In genomic region chrY:90740013-90740561, GRCm38 (mm10) we compare ENCODE assay signal across 8 mouse cellular contexts. TPM values are rescaled to one million over a fixed set of nuclear protein-coding genes. Genes with fewer than 3 reads are reported as not detected.
DNase-seq lines count a peak whose midpoint lies in the region; ATAC-seq and TF ChIP-seq lines count a peak whose summit lies in the region.
"Had no signal": no experiment of that assay in that cellular context is flagged by ENCODE, and none has a peak within 500 bp of the region (broad histone marks: within the 10 kb centered on the region; RNA-seq: fewer than 3 reads in every experiment).

No protein-coding gene starts in this region.

- no peak overlapping the region for H3K4me2 ChIP-seq in midbrain, embryonic 15.5 days
- H3K4me2 ChIP-seq in liver, embryonic 14.5 days (ENCODE audit: low read depth) = no peak overlapping the region

- no peak overlapping the region for H3K9ac ChIP-seq in midbrain, embryonic 15.5 days
- no peak overlapping the region for H3K9ac ChIP-seq in liver, embryonic 14.5 days (replicated peaks)

- no peak for TF ChIP-seq CTCF in liver, embryonic 14.5 days (IDR thresholded peaks at IDR 0.05; ENCODE audit: low read depth)

- no peak overlapping the region for H3K27ac ChIP-seq in midbrain, embryonic 10.5 days (replicated peaks)
- H3K27ac ChIP-seq in midbrain, embryonic 15.5 days = no peak overlapping the region
- H3K27ac ChIP-seq in liver, embryonic 14.5 days = no peak overlapping the region

- ATAC-seq in midbrain, embryonic 15.5 days (replicated peaks) = no peak
- peak; percentile 22; the same call in 1 of the 2 replicates for ATAC-seq in liver, embryonic 14.5 days (ENCODE audit: insufficient read depth)

- peaks cover 54% of the 10 kb centered on the region for H3K36me3 ChIP-seq in midbrain, embryonic 10.5 days
- H3K36me3 ChIP-seq in midbrain, embryonic 15.5 days (replicated peaks) = peaks cover 8% of the 10 kb centered on the region
- H3K36me3 ChIP-seq in liver, embryonic 14.5 days (replicated peaks; ENCODE audit: control insufficient read depth, insufficient read depth, low read depth) = peaks cover 46% of the 10 kb centered on the region

- H3K27me3 ChIP-seq in midbrain, embryonic 10.5 days (ENCODE audit: low read depth, poor library complexity, severe bottlenecking) = no peaks in the 10 kb centered on the region
- no peaks in the 10 kb centered on the region for H3K27me3 ChIP-seq in midbrain, embryonic 15.5 days (replicated peaks)
- no peaks in the 10 kb centered on the region for H3K27me3 ChIP-seq in liver, embryonic 14.5 days (ENCODE audit: control insufficient read depth, insufficient read depth, low read length)

- no peak for TF ChIP-seq EP300 in liver, embryonic 14.5 days (IDR thresholded peaks at IDR 0.05; ENCODE audit: low read depth)

- no peak overlapping the region for H3K4me3 ChIP-seq in midbrain, embryonic 10.5 days
- no peak overlapping the region for H3K4me3 ChIP-seq in midbrain, embryonic 15.5 days
- H3K4me3 ChIP-seq in liver, embryonic 14.5 days (ENCODE audit: insufficient read depth in 1 of 2, low read depth in 2 of 2, low read length in 2 of 2) = no peak overlapping the region

- intact Hi-C loops in heart, postnatal 36 days (cut with DNase I) = no loop called here

- no peaks in the 10 kb centered on the region for H3K4me1 ChIP-seq in midbrain, embryonic 10.5 days
- no peaks in the 10 kb centered on the region for H3K4me1 ChIP-seq in midbrain, embryonic 15.5 days
- H3K4me1 ChIP-seq in liver, embryonic 14.5 days (replicated peaks; ENCODE audit: control insufficient read depth in 2 of 2, insufficient read depth in 2 of 2, low read length in 1 of 2) = no peaks in the 10 kb centered on the region

- peaks cover 67% of the 10 kb centered on the region for H3K9me3 ChIP-seq in midbrain, embryonic 10.5 days (replicated peaks)
- peaks cover 40% of the 10 kb centered on the region for H3K9me3 ChIP-seq in midbrain, embryonic 15.5 days
- H3K9me3 ChIP-seq in liver, embryonic 14.5 days (ENCODE audit: control insufficient read depth, low read length) = peaks cover 45% of the 10 kb centered on the region

- 49% methylated on average over 14 of the region's 14 CpGs for WGBS in midbrain, embryonic 10.5 days
- 51% methylated on average over 14 of the region's 14 CpGs for WGBS in midbrain, embryonic 15.5 days
- 40% methylated on average over 14 of the region's 14 CpGs for WGBS in liver, embryonic 14.5 days (ENCODE audit: insufficient replicate concordance)

- peak; percentile 75 for DNase-seq in midbrain, embryonic 10.5 days (ENCODE audit: low spot score)
- peak; percentile 95 for DNase-seq in WW6 (ENCODE audit: low read depth, low spot score)
- peak; percentile 71 for DNase-seq in embryo, embryonic 11.5 days (ENCODE audit: low read depth, low spot score)
- DNase-seq in heart, postnatal 36 days = peak; percentile 9 to 34
- peak in 1 of 3 experiments; percentile 75 for DNase-seq in liver, embryonic 14.5 days (ENCODE audit: low read depth in 3 of 3, low spot score in 3 of 3)
- DNase-seq in skeletal muscle tissue, adult 2 months (ENCODE audit: low read depth, low spot score) = peak; percentile 62

RNA-seq across cellular contexts. Expression of gene Gm21860, which starts 14.5 kb away (rescaled TPM):
- not detected in 2 replicates for polyA plus RNA-seq in midbrain, embryonic 10.5 days (2016; fragmentation: Nextera tagmentation; extraction: Ambion mirVana)
- not detected in 2 replicates for polyA plus RNA-seq in midbrain, embryonic 15.5 days (2015; fragmentation: Nextera tagmentation; extraction: Ambion mirVana)
- total RNA-seq in heart, postnatal 36 days (2021) = not detected
- polyA plus RNA-seq in liver, embryonic 14.5 days (2012; rRNA removed) = not detected in 2 replicates
- not detected in 2 replicates for polyA plus RNA-seq in liver, embryonic 14.5 days (2014; fragmentation: Nextera tagmentation; extraction: Ambion mirVana)
- total RNA-seq: heart, adult 18-20 months had no signal

RNA-seq across cellular contexts. Expression of gene Gm47283, which starts 44.5 kb away (rescaled TPM):
- polyA plus RNA-seq in midbrain, embryonic 10.5 days (2016; fragmentation: Nextera tagmentation; extraction: Ambion mirVana) = not detected in 2 replicates
- not detected in 2 replicates for polyA plus RNA-seq in midbrain, embryonic 15.5 days (2015; fragmentation: Nextera tagmentation; extraction: Ambion mirVana)
- total RNA-seq in heart, postnatal 36 days (2021) = not detected
- polyA plus RNA-seq in liver, embryonic 14.5 days (2012; rRNA removed) = not detected in 2 replicates
- polyA plus RNA-seq in liver, embryonic 14.5 days (2014; fragmentation: Nextera tagmentation; extraction: Ambion mirVana) = not detected in 2 replicates
- total RNA-seq: heart, adult 18-20 months had no signal
